Mouse (Mus musculus) adrenal gland, adult 8-10 months (tissue): ENCODE measurements around the gene Arih2. TPM values are rescaled to one million over a fixed set of nuclear protein-coding genes. Genes with fewer than 3 reads are reported as not detected.
"Not testable (repeated sequence)": the region's sequence is repeated elsewhere in the genome, so short reads cannot be mapped to it uniquely, and the experiment has no call there.

Source experiments
- DNase-seq: peaks from one replicate; pipeline ENCODE4 v3.0.0; 2022
- total RNA-seq, 4 experiments: library from RNA; stranded (reverse); gene quantifications; 2 replicates each; pipeline ENCODE4 v1.2.4; 2022

The Arih2 gene
- total RNA-seq, 4 experiments from 2014 or later: 53.4 to 73.7 (median 61.0) TPM

DNA sequence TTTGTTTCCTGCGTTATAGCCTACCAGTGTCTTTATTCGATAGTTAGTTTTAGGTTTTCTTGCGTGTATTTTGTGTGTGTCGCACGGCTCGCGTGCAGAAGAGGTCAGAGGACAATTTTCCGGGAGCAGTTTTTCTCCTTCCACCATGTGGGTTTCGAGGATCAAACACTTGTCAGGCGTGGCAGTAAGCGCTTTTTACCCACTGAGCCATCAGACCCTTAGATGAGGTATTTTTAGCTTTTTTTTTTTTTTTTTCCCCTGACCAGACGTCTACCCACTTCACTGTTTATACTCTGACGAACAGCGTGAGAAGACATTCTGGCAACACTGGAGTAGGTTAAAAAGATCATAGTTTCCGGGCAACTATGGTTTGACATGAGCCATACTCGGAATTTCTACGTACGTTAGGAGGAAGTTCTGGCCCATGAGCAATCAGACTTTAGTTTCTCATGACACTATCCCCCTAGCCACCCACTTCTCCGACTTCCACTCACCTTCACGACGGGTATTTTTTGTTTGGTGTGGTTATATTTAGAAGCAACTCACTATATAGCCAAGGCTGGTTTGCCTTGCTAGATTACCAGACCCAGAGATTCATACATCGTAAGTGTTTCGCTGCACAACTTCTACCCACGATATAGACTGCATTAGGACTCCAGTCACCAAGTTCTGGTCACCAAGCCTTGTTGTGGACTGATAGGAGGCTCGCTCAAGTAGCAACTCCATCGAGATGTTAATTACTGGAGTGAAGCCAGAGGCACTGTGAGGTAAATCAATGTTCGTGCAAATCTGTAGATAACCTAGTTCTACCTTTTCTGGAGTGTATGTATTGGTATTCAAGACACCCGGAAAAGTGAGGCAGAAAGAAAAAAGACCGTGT lies 615 bp upstream of the Arih2 start:
- DNase-seq: no peak

DNA sequence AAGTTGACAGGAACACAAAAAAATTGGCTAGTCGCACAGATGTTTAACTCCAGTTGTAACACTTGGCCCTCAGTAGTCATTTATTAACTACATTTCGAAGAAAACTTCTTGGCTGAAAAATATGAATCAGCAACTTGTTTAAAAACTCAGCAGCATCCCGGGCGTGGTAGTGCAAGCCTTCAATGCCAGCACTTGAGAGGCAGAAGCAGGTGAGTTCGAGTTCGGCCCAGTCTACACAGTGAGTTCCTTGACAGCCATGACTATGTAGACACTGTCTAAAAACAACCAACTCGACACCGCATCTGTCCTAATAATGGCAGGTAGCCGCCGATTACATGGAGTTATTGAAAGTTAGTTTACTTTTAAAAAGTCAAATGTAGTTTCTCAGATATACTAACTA lies 1.0 kb downstream of the Arih2 start:
- no peak for DNase-seq

DNA sequence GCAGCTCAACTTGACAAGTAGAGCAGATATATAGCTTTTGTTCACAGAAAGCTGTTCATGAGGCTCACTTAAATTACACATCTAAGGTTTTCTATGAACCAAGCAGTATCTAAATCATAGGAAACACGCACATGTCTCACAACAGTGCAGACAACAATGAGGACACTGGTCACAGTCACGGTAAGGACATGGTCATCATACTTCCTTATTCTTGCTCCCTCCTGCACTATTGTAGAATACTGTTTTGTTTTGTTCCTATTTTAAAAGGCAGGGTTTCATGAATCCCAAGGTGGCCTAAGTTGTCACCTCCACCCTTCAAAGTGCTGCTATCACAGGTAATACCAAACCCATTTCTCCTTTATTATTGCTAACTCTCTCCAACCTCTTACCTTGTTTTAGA lies 9.4 kb downstream of the Arih2 start:
- no peak for DNase-seq

DNA sequence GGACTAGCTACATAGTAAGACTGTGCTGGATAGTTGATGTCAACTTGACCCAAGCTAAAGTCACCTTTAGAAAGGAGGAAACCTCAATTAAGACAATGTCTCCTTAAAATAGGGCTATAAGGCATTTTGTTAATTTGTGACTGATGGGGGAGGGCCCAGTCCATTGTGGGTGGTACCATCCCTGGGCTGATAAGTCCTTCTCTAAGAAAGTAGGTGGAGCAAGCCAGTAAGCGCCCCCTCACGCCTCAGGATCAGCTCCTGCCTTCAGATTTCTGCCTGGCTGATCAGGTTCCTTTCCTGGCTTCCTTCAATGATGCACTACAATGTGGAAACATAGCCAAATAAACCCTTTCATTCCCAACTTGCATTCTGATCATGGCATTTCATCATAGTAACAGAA lies 13.8 kb downstream of the Arih2 start:
- DNase-seq: no peak

DNA sequence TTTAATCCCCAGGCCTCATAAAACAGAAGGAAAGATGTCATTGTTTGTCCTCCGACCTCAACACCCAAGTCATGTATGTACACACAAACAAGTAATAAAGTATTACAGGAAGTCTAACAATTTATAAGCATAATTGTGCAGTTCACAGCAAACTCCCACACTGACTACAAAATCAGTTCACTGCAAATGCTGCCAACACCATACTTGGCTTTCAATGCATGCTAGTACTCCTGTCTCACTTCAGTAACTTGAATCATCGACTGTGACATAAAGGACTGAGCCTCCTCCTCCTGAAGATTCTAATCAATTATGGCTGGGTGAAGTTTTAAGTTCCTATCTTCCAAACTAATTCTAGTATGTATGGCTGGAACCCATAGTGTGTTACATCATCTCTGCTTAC lies 15.3 kb downstream of the Arih2 start:
- no peak for DNase-seq

DNA sequence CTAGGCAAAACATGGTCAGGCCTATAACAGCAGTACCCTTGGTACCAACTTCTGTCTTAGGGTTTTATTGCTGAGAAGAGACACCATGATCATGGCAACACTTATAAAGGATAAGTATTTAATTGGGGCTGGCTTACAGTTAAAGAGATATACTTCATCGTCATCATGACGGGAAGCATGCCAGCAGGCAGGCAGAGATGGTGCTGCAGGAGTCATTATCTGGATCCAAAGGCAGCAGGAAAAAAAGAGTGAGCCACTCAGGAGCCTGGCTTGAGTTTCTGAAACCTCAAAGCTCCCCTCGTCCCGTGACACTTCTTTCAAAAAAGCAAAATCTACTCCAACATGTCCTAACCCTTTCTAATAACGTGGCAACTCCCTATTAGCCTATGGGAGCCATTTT lies 16.8 kb downstream of the Arih2 start:
- DNase-seq: no peak

DNA sequence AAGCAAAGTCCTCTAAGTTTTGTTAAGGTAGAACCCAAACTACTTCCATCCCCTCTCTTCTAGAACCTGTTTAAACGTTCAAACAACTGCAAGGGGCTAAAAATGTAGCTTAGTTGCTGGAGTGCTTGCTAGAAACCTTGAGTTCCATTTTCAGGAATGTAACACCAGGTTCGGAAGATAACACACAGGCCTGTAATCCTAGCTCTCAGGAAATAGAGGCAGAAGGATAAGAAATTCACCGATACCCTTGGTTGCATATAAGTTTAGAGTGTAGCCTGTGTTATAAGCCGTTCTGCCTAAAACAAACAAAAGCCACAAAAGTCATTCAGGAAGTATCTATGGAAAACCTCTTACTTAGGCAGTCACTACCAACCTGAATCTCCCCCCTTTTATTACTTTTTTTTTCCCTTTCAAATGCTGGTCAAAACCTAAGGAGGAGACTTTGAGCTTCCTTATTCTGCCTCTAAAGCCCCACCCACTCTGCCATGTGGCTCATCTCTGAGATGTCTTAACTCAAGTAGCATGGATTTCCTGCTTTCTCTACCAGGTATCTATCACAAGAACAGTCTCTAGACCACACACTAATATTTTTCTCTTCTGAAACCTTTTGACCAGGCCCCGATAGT lies 17.4 kb downstream of the Arih2 start:
- no peak for DNase-seq

DNA sequence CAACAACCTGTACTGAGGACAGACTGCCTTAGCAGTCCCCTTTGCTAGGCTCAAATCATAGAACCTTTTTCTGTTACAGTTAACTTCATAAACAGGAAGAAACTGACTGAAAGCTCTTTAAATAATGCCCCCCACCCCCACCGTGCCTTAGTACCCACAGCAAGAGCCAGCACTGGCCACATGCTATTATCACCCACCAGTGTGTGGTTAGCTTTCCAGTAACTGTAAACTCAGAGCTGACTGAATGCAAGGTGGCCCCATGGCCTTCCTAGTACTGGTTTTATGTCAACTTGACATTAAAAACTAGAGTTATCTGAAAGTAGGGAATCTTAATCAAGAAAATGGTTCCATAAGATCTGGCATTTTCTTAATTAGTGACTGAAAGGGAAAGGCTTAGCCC lies 18.5 kb downstream of the Arih2 start:
- DNase-seq: no peak

DNA sequence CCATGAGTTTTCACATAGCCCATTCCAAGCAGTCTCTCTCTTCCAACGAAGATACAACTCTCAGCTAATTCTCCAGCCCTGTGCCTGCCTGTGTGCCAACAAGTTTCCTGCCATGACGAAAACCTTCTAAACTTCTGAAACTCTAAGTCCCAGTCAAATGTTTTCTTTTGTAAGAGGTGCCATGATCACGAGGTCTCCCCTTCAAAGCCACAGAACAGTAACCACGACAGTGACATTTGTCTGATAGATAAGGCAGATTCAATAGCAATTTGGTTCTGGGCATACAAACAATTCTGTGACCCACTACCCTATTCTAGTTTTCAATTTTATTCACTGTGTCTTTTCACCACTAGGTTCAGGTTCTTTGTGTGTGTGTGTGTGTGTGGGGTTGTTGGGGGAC lies 21.0 kb downstream of the Arih2 start:
- DNase-seq: no peak

DNA sequence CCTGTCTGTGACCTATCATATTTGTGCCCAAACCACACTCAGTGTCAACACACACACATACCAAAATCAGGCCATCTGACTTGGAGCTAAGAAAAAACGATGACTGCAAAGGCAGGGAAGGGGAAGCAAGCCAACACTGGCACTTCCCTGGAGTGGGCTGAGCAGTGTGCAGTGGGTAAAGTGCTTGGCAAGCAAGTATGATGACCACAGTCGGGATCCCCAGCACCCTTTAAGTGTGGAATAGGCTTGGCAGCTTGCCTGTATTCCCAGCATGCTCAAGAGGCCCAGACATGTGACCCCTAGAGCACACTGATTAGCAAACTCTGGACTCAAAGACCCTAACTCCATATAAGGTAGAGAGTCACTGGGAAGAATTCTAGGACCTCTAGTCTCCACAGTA lies 22.7 kb downstream of the Arih2 start:
- DNase-seq: no peak

DNA sequence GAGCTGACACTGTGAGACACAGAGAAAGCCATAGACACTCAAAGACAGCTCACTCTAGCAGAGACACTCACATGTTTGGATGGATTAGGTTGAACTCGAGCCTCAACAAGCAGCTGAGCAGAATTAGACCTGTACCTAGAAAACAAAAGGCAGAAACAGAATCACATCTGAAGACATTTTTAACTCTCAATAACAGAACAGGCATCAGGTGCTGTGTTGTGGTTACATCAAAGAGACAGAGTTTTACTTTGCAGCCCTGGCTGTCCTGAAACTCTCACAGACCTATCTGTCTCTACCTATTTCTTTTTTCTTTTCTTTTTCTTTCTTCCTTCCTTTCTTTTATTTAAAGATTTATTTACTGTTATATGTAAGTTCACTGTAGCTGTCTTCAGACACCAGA lies 31.9 kb downstream of the Arih2 start:
- no peak for DNase-seq

DNA sequence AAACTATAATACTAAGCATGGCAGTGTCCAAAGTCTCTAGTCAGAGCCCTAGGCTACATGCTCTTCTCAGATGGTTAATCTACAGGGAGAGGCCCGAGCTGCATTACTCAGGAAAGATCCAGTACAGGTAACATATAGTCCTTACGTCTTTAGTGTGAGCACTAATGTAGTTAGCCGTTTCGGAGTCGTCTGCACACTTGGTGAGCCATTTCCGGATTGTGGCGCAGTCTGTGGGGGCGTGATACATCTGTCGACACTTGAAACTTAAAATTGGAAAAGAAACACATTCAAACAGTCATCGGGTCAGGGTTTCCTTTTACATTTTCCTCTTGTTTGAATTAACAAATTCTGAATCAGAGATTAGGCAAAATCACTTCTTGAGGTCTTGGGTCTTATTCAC lies 37.7 kb downstream of the Arih2 start:
- DNase-seq: no peak

DNA sequence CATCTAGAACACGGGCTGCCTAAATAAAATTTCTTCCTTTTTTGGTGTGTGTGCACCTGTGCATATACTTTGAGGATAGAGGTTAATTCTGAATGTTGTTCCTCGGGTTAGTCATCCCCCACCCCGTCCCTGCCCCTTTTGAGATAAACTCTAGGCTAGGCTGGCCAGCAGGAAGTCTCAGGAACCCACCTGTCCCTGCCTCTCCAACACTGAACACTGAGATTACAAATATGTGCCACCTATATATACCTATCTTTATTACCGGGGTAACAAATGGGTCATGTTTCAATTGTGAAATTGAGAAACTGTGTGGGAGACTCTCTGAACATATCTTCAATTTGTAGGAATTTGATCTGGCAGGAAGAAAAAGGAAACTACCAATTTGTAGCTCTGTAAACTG lies 40.3 kb downstream of the Arih2 start:
- no peak for DNase-seq

DNA sequence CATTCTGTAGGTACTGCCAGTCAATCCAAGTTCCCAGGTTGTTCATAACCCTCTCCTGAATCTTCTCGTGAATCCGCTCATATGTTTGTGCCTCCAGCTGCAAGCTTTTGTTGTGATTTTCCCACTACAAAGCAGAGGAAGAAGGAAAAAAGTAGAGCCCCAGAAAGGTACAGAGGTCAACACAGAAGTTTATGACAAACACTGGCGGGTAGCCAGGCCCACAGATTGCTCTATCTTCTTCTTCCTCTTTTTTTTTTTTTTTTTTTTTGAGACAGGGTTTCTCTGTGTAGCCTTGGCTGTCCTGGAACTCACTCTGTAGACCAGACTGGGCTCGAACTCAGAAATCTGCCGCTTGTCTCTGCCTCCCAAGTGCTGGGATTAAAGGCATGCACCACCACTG lies 41.3 kb downstream of the Arih2 start:
- DNase-seq: not testable (repeated sequence)

DNA sequence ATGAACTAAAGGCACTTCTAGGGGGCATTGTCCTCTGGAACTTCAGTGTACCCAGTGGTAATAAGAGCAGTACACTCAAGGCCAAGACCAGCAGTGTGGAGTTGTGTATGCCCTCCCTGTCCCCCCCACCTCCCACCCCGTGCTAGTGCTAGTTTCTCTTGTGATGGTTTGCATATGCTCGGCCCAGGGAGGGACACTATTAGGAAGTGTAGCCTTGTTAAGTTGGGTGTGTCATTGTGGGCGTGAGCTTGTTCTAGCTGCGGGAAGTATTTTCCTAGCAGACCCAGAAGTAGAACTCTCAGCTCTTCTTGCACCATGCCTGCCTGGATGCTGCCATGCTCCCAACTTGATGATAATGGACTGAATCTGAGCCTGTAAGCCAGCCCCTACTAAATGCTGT lies 47.2 kb downstream of the Arih2 start:
- no peak for DNase-seq

DNA sequence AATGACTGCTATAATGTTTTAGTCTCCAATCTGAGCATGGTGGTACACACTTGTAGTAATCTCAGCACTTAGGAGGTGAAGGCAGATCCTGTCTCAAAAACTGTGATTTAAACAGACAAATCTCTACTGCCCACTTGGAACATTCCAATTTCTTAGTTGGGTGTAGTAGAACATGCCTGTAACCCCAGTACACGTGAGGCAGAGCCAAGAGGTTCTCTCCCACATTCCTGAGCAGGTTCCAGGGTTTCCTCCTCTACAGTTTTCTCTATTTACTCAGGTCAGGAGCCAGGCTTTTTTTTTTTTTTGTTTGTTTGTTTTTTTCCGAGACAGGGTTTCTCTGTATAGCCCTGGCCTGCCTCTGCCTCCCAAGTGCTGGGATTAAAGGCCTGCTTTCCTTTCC lies 49.2 kb downstream of the Arih2 start:
- no peak for DNase-seq

DNA sequence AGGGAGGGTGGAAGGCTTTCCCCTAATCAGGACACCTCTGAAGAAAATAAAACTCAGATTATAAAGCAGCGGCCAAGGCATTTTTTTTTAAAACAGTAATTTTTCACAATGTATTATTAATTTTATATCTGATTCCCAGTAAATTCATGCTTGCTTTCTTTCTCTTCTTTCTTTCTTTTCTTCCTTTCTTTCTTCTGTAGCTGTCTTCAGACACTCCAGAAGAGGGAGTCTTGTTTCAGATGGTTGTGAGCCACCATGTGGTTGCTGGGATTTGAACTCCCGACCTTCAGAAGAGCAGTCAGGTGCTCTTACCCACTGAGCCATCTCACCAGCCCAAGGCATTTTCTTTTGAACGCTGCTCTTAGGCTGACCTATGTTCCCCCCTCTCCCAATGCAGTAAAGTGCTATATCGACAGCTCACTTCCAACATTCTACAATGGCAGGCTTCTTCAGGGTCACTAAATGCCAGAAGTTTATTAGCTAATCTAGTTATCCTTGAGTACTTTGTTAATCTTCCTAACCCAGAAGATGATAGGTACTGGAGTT lies 50.1 kb downstream of the Arih2 start:
- DNase-seq: no peak

DNA sequence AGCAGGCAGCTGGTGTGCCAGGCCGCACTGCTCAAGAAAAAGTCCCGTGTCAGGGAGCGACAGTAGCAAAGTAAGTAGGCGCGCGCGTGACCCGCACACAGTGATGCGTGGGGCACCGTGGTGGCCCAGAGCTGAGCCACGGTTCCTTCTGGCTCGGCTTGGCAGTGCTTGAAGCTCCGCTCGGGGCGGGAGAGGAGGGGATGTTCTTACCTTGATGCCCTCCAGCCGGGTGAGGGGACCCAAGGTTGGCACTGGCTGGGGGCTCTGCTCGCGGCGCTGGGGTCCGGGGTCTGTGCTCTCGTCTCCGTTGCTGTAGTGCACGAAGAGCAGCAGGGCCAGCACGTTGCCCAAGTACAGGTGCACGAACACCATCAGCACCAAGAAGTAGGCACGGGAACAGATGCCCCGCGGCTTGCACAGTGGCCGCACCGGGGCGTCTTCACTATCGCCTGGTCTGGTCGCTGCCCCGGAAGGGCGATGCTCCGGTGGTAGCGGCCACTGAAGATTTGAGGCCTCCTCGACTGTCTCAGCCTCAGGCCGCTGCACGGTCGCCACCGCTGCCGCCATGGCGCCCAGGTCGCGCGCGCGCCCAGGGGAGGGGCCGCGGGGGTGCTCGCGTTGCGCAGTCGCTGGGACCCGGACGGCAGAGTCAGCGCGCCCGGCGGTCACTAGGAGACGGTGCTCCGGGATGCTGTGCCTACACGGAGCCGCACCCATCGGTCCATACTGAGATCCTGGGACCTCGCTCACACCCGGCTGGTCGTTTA lies 52.0 kb downstream of the Arih2 start, which contains the start of gene P4htm:
TSS of gene P4htm (minus strand) at position 670 of the 767 bp plus-strand sequence.
- peak; percentile 38 for DNase-seq

DNA sequence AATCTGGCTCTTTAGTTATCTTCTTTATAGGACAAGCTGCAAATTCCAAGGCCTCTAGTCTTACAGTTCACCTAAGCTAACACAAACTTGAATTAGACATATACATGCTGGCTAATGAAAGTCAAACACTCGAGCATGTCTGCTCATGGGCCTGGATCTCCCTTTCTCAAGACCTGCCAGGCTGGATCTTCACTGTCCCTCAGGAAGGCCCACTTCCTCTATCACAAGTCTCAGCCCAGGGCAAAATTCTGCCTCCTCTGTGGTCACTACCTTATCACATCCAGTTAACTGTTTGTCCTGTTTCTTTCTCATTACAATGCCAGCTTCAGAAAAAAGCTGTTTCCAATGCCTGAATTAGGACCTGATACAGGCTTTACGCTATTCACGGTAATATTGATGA lies 54.8 kb downstream of the Arih2 start:
- no peak for DNase-seq

DNA sequence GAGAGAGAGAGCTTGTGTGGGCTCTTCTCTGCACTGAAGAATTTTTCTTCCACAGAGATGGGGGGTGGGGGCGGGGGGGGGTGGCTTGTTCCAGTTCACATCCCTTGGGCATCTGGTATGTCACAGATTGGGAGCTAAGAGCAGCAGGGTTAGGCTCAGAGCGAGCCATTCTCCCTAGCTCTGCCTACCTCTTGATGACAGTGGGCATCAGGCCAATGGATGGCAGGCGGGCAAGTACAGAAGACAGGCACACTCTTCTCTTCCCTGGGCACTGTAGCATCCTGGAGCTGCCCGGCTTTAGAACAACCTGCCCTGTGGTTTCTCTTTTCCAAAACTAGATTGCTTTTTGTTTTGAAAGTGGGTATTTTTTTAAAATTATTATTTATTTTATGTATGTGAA lies 57.7 kb downstream of the Arih2 start:
- DNase-seq: no peak

DNA sequence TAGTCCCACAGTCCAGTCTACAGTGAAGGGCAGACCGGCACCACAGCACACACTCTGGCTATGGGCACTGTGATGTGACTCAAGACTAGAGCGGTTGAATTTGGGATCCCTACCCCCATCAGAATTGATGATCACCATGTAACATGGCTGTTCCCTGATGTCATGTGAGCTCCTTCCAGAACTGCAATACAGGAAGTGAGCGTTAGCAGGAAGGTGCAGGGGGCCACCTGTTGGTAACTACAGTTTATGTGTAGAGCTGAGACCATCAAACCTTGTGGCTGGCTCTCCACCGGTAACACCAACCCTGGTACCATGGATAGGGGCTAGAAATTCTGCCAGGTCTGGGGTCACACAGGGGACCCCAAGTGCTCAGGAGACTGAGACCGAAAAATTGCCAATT lies 60.0 kb downstream of the Arih2 start:
- DNase-seq: no peak

DNA sequence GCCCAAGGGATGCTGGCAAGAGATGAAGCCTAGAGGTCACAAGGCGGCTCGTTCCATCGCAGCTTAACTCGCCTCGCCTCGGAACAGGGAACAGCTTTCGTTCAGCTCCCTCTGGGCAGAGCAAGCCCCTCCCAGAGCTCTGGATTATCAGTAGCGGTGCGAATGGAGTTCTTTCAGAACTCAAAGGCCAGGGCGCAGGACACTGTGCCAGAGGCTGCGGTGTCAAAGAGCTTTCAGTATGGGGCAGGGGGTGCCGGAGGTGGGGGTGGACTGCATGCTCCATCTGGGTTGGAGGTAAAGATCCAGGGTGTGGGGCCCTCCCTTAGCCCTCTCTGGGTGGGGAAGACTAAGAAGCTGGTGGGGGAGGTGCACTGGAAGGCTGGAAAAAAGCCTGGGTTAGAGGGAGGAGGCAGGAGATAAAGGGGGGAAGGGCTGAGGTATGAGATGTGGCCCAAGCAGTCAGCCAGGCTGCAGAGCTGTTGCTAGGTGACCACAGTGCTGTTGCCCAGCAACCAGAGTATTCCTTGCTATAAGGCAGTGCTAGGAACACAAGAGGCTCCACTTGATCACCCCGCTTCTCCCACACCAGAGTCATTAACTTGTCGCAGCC lies 61.5 kb downstream of the Arih2 start:
- DNase-seq: peak; percentile 64

DNA sequence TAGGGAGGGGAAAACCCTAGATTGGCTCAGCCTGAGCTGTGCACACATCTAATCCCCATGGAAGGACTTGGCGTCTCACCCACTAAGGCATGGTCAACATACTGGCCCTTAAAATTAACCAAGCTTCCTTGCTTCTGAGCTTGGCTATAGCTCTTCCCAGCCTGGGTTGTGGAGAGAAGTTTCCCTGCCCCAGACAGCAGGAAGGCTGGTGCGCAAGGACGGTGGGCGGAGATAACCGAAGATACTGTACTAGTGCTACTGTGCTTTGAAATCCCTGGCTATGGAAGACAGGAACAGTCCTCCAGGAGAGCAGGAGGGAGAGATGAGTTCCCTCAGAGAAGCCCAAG lies 69.9 kb downstream of the Arih2 start:
- DNase-seq: peak; percentile 60
